Mouse (Mus musculus) heart, adult 9 months (tissue): ENCODE results near the gene Narf.

ENCODE experiments used
- DNase-seq, 2 experiments: peaks; one replicate each; pipeline ENCODE4 v3.0.0; 2022; ENCODE audit warnings: low spot score in 2 of 2

The Narf gene

GRCm38 (mm10) chr11:121235475-121236238, 1.4 kb upstream of the Narf start:
- no peak for DNase-seq

- no peak for DNase-seq
These were observed 484 bp downstream of the Narf start for GRCm38 (mm10) chr11:121237345-121238128.

- DNase-seq = no peak
These were observed 2.6 kb downstream of the Narf start for GRCm38 (mm10) chr11:121239669-121240068.

- no peak for DNase-seq
These were observed 13.1 kb downstream of the Narf start for GRCm38 (mm10) chr11:121250196-121250595.

GRCm38 (mm10) chr11:121259160-121260100, 22.4 kb downstream of the Narf start, which contains the start of gene Foxk2:
Foxk2 (plus strand) TSS chr11:121259990.
- peak; percentile 90 for DNase-seq

GRCm38 (mm10) chr11:121260211-121260906, 23.3 kb downstream of the Narf start:
- DNase-seq = peak; percentile 28 to 31

GRCm38 (mm10) chr11:121261074-121261473, 24.0 kb downstream of the Narf start:
- no peak for DNase-seq

GRCm38 (mm10) chr11:121277516-121277915, 40.5 kb downstream of the Narf start:
- DNase-seq = no peak

- no peak for DNase-seq
These were observed 41.0 kb downstream of the Narf start for GRCm38 (mm10) chr11:121278011-121278410.

GRCm38 (mm10) chr11:121282911-121283310, 45.9 kb downstream of the Narf start:
- DNase-seq = no peak

- DNase-seq = no peak
These were observed 52.8 kb downstream of the Narf start for GRCm38 (mm10) chr11:121289859-121290258.

GRCm38 (mm10) chr11:121294771-121295170, 57.7 kb downstream of the Narf start:
- no peak for DNase-seq

- no peak for DNase-seq
These were observed 61.4 kb downstream of the Narf start for GRCm38 (mm10) chr11:121298493-121298892.

- DNase-seq = no peak
These were observed 63.2 kb downstream of the Narf start for GRCm38 (mm10) chr11:121300265-121300664.

GRCm38 (mm10) chr11:121305371-121305770, 68.3 kb downstream of the Narf start:
- no peak for DNase-seq
